Mouse (Mus musculus) T-helper 2 cell (primary cell): Measurements from ENCODE around the gene Minos1.

Experiments used
- in situ Hi-C: fragments of 300-600 bp; cut with MboI, MseI; formaldehyde crosslinking; loops from one replicate; pipeline ENCODE4 v1.15.1; 2025; ENCODE audit warnings: high pct_unique_total_duplicates

Gene Minos1

DNA sequence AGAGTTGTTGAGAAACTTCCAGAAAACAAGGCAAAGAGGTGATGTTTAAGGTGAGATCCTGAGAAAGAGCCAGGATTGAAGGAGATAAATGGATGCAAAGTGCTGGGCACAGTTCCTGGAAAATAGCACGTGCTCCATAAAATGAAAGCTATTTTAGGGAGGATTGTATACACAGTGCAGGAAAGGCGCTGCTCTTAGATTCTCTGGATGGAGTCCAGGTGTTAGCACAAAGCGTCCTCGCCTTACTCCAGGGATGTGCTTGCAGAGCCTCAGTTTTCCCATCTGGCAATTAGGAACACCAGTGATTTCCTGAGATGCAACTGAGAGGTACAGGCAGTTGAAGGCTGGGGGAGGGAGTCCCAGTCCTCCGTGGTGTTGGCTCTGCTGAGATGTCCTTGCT, 34.7 kb downstream of the Minos1 start:
- in situ Hi-C loops, result loop anchor here (25.0 kb wide), 1 partner anchor 166 kb away; no protein-coding TSS in a partner anchor

DNA sequence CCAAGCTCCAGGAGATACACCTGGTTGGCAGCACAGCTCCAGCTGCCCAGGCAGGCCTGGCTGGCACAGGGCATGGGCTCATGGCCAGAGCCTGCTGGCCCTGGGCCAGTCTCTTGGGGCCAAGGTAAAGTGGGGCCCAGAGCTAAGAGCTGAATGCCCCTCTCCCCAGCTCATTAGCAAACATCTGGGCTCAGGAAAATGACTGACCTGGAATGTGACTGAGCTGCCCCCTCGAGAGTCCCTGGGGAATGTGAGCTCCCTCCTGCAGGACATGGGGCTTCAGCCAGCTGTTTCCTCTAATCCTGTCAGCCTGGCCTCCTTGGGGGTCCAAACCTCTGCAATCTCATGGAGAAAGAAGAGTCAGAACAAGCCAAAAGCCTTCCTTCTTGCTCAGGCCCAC, 35.5 kb downstream of the Minos1 start:
- in situ Hi-C loops, result loop anchor here (25.0 kb wide), 1 partner anchor 167 kb away; no protein-coding TSS in a partner anchor

DNA sequence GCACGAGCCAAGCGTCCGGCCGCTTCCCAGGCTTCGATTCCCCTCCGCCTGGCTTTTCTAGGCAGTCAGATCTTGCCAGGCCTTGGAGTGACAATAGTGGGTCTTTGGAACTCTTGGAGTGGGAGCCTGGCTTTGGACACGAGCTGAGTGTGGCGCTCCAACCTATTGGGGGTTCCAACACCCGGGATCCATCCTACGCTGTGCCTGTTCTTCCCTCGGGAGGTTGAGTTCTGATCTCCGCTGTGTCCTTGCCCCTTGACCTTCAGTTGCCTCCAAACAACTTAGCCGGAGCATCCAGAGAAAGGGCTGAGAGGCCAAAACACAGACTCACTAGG, 37.8 kb downstream of the Minos1 start:
- in situ Hi-C loops, result loop anchor here (25.0 kb wide), 1 partner anchor 169 kb away; no protein-coding TSS in a partner anchor

DNA sequence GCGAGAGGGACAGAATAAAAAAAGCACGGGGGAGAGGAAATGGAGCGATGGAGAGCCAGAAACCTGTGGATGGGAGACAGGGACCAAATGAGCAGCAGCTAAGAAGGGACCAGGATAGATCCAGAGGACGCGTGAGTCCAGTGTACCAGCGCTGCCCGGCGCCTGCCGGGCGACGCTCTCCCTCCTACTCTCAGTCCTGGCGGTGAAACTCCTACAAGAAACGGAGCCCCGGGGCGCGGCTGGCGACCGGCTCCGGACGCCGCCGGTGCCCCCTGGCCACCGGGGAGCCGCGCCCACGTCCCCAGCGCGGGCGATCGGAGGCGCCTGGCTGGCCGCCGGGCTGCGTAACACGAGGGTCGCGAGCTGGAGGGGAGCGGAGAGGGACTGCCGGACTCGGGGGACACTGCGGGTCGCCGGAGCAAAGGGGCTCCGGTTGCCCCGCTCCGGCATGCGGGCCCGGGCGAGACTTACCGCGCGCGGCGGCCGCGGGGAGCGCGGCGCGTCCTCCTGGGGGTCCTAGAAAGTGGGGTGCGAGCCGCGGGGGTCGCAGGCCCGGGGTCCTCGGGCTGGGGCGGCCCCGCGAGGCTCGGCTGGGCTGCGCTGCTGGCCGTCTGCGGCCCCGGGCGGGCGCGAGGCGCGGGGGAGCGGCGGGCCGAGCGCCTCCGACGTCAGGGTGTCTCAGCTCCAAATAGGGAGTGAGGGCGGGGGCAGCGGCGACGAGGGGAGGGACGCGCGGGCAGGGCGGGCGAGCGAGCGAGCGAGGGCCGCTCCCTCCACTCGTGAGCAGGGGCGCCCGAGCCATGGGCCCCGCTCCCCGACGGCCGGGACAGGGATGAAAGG, 38.3 kb downstream of the Minos1 start, which contains the start of gene Nbl1:
Gene Nbl1 (minus strand): TSS at position 638 of the 840 bp plus-strand sequence.
- in situ Hi-C loops, result loop anchor here (25.0 kb wide), 1 partner anchor 170 kb away; no protein-coding TSS in a partner anchor

DNA sequence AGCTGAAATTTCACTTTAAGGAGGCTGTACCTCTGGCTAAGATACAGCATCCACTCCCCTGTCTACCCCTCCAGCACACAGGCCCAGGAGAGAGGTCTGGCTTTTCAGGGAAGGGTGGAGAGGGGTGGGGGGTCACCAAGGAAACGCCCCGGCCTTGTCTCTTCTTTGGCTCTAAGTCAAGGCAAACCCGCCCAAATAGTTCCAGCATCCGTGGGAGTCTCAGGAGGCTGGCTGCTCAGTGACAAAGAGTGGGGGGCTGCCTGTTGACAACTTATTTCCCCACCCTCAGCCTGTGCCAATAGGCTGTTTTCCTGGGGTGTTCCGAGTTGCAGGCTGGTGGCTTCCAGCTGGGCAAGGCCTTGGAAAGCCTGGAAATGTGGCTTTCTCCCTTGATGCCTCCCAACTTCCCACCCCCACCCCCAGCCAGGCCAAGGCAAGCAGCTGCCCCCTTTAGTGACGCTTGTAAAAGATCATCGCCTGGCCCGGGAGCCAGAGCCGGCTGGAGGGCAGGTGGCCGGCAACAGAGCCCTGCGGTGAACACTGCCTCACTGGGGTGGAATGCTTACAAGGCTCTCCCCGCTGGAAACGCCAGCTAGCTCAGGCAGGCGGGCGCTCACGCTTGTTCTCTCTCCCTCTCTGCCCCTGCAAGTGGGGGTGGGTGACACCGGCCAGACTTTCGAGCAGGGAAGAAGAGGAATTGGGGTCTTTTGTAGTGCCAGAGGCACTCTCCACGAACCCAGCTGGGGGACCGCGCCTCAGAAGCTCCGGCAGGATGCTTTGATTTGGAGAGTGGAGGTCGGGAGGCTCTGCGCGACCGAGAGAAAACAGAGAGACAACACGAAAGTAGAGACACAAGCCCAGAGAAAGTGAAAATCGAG, 39.2 kb downstream of the Minos1 start:
- in situ Hi-C loops, result loop anchor here (25.0 kb wide), 1 partner anchor 171 kb away; no protein-coding TSS in a partner anchor

DNA sequence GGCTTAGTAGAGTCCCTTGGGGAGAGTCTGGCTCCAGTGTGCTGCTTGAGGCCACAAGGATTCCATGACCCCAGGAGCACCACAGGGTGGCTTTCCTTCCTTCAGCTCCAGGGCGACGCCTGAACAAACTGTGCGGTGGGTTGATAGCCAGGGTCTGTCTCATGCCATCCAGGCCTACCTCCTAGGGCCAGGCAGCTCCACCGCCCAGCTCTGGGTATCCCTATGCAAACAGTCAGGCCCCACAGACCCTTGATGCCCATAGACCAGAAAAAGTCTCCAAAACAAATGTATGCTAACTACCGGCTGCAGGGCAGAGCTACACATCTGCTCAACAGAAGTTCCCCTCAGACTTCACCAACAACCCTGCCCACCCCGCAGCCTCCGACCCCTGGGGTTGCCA, 39.8 kb downstream of the Minos1 start:
- in situ Hi-C loops, result loop anchor here (25.0 kb wide), 1 partner anchor 171 kb away; no protein-coding TSS in a partner anchor

DNA sequence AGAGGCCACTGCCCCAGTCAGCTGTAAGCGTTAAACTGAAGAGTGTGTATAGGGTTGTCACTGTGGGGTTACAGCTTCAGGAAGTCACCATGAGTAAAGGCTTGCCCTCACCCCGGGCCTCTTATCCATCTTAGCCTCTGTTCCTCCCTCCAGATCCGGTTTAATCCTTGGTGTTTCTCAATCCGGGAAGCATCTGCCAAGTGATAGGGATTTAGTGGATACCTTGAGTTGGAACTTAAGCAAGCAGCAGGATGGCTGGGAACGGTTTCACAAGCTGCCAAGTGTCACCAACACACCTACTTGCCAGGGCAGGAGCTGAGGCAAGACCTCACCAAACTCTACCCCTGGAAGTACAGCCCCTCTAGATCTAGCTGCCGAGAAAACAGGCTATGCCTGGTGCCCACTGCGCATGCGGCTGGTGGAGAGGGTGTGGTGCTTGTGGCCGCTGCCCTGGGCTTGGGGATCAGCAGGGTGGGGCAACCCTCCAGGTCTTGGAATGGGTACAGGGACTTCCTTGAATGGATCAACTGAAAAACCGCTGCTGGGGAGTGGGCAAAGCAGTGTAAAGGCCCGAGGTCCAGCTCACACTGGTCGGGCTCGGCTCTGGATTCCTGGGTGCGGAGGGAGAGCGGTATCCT, 40.5 kb downstream of the Minos1 start:
- in situ Hi-C loops, result loop anchor here (25.0 kb wide), 1 partner anchor 172 kb away; no protein-coding TSS in a partner anchor

DNA sequence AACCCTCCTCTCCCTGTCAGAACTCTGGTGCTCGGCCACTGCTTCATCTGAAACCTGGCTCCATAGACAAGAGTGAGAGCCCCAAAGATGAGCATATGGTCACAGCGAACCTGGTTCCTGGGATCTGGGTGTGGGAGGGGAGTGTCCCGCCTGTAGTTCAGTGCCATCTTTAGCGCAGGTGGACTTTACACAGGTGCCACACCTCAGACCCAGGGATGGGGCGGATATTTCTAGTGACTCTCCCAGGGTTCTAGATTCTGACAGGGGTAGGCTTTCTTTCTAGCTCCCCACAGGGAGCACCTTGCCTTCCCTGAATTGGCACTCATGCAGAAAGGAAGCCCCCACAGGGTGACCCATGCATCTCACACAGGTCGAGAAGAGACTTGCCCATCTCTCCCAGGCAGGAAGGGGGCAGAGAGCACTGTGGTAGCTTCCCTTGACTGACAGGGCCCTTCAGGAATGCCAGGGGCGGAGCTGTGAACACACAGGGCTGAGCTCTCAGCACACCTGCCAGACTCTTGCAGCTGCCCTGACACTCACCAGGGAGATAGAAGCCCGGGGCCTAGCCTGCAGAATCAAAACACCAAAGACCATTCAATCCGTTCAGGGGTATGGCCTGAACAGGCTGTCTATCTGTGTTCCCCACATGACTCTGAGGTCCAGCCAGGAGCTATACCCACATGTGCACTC, 41.8 kb downstream of the Minos1 start:
- in situ Hi-C loops, result loop anchor here (10.0 to 25.0 kb wide), 2 partner anchors 116 to 173 kb away; no protein-coding TSS in a partner anchor

DNA sequence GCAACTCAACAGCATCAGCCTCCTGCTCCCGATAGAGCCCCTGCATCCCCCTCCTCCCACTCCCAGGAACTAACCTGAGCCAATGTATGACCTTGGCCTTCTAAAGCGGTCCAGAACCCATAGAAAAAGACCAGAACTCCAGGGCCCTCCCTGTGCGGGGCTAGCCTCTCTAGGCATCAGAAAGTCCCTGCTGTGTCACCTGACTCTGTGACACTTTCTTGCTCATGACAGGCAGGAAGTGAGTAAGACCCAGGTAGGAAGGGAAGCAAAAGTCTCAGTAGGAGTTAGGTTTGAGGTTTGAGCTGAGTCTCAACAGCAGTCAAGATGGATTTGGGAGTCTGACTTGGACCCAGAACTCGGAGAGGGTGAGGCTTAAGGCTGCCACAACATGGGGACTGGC, 43.9 kb downstream of the Minos1 start:
- in situ Hi-C loops, result loop anchor here (10.0 to 25.0 kb wide), 2 partner anchors 118 to 175 kb away; no protein-coding TSS in a partner anchor

DNA sequence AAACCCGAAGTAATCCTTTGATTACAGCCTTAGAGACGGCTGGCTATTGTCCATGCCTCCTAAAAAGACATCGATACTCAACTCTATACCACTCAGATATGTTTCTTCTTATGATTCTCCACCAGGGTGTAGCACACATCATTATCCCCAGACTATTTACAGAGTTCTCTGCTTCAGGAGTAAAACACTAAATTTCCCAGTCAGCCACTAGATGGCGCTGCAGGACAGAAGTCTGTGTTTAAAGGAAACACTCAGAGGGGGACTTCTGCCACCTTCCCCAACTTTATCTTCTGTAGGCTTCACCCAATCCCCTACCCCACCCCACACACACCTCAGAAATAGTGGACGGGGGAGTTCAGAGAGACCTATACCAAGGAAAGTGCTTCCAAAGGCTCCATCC, 44.9 kb downstream of the Minos1 start:
- in situ Hi-C loops, result loop anchor here (10.0 to 25.0 kb wide), 2 partner anchors 119 to 176 kb away; no protein-coding TSS in a partner anchor

DNA sequence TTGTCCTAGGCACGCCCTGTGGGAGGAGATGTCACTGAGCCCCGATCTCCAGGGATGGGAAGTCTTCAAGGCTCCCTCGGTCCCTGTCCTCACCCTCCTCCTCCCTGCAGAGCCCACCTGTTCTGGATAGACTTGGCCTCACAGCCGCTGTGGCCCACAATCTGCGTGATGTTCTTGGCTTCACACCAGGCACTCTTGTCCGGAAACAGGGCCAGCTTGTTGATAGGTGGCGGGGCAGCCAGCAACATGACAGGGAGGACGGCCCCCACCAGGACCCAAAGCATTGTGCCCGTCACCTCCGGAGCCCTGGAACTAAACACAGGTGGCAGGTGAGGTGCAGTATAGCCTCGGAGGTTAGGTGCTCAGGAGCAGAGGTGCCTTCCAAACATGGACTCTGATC, 45.6 kb downstream of the Minos1 start:
- in situ Hi-C loops, result loop anchor here (10.0 to 25.0 kb wide), 2 partner anchors 119 to 177 kb away; no protein-coding TSS in a partner anchor

DNA sequence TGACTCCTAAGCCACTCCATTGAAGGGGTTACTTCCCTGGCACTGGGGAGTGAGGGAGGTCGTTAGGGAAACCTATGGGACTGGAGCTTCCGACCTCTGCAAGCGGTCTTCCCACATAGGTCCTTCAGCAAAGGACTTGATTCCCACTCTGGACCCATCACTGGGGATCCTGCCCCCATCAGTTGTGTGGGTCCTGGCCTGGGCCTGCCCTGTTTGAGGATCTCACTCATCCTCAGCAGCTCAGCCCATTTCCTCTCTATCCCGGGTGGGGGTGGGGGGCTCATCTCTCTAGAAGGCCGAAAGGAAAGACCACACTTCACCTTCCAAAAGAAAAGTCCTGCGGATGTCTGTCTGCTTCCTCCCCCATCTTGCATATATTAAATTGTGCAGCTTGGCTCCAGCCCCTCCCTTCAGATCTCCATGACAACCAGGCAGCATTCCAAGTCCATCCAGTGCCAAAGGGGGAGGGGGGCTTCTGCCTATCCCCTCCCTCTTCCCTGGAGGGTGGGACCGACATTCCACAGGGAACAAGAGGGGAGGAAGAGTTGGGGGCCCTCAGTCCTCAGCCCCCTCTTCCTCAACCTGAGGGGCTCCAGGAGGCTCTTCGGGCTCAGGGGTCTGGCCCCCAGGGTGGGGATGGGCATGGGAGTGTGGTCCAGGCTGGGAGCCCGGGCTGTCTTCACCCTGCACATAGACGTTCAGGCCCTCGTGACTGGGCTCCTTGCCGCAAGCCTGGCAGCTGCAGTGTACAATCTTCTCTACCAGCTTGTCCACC, 47.9 kb downstream of the Minos1 start:
- in situ Hi-C loops, result loop anchor here (10.0 to 25.0 kb wide), 2 partner anchors 122 to 179 kb away; no protein-coding TSS in a partner anchor

DNA sequence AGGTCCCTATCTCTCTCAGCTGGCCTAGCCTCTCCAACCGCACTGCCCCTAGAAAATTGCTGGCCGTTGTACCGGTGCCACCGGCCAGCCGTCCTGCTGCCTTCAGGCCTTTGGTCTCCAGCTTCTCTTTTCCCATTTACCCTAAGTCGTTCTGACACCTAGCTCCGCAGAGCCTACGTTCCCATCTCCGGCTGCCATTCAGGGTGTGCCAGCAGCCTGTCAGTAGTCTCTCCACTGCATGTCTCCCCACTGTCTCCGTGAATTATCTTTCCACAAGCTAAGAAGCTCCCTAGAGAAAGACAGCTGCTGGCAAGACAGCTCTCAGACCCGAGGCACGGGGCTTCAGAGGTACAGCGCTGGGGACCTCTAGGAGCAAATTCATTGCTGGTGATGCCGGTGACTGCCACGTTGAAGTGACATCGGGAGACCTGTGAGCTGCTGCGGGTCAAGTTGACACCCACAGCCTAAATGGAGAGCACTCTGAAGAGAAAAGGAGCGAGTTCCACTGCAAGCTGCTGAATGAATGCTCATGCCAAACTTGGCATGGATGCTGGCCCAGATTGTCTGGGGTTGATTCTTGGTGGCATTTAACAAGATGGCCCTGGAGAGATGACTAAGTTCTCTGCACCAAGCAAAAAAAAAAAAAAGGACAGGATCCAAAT, 49.5 kb downstream of the Minos1 start:
- in situ Hi-C loops, result loop anchor here (10.0 to 25.0 kb wide), 2 partner anchors 123 to 181 kb away; no protein-coding TSS in a partner anchor

DNA sequence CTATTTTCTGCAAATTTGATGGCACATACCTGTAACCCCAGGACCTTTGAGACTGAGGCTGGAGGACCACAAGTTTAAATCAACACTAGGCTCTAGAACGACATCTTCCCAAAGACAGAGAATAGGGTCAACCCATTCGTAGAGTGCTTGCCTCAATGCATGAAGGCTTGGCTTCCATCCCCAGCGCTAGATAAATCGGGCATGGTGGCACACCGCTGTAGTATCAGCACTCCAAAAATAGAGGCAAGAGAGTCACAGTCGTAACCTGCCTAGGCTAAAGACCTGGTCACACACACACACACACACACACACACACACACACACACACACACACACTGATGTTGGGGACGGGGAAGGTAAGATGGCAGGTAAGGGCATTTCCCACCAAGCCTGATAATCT, 50.7 kb downstream of the Minos1 start:
- in situ Hi-C loops, result loop anchor here (10.0 to 25.0 kb wide), 2 partner anchors 125 to 182 kb away; no protein-coding TSS in a partner anchor

DNA sequence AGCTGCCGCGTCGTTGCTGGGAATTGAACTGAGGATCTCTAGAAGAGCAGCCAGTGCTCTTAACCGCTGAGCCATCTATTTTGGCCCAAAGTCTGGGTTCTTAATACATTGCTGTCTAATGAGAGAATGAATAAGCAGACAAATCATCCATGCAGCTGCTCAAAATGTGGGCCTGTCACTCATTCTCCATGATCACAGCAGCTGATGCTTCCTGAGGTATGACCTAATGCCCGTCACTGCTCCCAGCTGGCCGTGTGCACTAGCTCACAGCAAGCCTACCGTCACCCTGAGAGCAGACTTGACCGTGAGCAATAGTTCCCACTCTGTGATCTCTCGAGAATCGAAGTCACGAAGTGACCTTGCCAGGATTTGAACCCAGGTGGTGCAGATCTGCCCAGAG, 51.5 kb downstream of the Minos1 start:
- in situ Hi-C loops, result loop anchor here (25.0 kb wide), 1 partner anchor 183 kb away; no protein-coding TSS in a partner anchor

DNA sequence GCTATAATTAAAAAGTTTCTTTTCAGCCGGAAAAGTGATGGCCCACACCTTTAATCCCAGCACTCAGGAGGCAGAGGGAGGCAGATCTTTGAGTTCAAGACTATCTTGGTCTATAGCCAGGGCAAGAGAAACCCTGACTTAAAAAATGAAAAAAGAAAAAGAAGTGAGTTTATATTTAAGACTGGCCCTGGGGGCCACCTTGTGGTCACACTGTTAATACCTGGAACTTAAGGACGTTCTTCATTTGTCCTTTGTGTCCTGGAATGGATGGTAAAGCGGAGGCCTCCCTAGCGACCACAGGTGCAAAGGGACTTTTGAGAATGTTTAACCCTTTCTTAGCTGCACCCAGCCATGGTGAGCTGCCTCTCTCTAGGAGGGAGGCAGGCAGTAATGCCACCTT, 52.2 kb downstream of the Minos1 start:
- in situ Hi-C loops, result loop anchor here (25.0 kb wide), 1 partner anchor 184 kb away; no protein-coding TSS in a partner anchor

DNA sequence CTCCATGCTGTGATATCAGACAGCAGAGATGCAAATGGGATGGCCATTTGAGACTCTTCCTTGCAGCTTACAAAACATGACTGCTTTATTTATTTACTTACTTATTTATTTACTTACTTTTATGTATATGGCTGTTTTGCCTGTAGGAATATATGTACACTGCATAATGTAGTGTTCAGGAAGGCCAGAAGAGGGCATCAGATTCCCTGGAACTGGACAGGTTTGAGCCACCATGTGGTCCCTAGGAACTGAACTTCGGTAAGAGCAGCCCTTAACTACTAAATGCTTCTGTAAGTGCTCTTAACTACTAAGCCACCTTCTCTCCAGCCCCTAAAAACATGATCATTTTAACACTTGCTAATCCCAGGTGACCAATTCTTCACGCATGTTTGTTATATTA, 52.6 kb downstream of the Minos1 start:
- in situ Hi-C loops, result loop anchor here (25.0 kb wide), 1 partner anchor 184 kb away; no protein-coding TSS in a partner anchor

DNA sequence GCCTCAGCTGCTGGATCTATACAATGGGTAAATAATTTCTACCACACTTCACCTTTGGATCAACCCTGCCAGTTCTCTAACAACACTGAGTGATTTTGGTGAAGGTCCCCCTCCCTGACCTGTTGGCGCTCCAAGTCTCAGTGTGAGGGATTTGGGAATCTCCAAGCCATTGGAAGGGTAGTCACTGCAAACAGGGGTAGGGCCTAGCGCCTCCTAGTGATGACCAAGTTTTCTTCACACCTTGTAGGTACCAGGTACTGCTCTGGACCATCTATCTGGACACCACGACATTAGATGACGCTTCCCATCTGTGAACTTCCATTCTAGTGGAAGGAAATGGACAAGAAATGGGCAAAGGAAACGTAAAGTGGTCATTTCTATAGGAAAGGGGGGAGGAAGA, 55.0 kb downstream of the Minos1 start:
- in situ Hi-C loops, result loop anchor here (25.0 kb wide), 1 partner anchor 186 kb away; no protein-coding TSS in a partner anchor
